Mouse (Mus musculus): ENCODE measurements at regions not wholly inside any gene's neighbourhood (a gene's known extent, or its start where the extent isn't known, plus 50 kb on each side); places are given as distances from the start of the nearest gene placed in this dataset.
A peak's percentile ranks its signal among the peaks of the same experiment; 100 is the strongest.

DNA sequence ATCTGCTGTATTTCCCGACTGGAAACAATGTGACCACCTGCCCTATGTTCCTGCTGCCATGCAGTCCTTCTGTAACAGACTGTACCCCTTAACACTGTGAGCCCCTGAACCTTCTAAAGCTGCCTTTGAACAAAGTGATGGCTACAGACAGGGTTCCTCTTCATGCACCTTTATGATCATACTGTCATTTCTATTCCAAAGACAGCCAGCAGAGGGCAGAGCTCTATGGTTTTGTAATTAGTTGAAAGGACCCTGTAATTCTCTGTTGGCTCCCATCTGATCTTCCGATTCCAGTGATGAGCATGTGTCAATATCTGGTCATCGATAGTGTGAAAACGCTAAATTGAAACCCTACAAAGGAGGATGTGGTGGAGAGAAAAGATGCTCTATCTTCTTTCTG, 99.1 kb upstream of the Nckap5 start:
- peak; percentile 69 for TF ChIP-seq CTCF (IDR thresholded peaks at IDR 0.05; ENCODE audit: low read depth)
- ATAC-seq, result no peak
- WGBS, result 68% methylated on average over 4 of the region's 4 CpGs
- Histone ChIP-seq H3K9me3 (ENCODE audit: control insufficient read depth) (no peaks in the 10 kb centered on the region), H3K27me3 (replicated peaks; ENCODE audit: control insufficient read depth, insufficient read depth, low read length) (no peaks in the 10 kb centered on the region), H3K4me2 (replicated peaks; ENCODE audit: low read depth) (no peak overlapping the region), H3K36me3 (ENCODE audit: control insufficient read depth, insufficient read depth) (no peaks in the 10 kb centered on the region), H3K27ac (ENCODE audit: low read depth, low read length) (no peak overlapping the region), H3K4me3 (ENCODE audit: low read depth, low read length) (no peak overlapping the region), H3K9ac (ENCODE audit: low read depth, low read length) (no peak overlapping the region), H3K4me1 (replicated peaks; ENCODE audit: control insufficient read depth, insufficient read depth, low read length) (no peaks in the 10 kb centered on the region)

DNA sequence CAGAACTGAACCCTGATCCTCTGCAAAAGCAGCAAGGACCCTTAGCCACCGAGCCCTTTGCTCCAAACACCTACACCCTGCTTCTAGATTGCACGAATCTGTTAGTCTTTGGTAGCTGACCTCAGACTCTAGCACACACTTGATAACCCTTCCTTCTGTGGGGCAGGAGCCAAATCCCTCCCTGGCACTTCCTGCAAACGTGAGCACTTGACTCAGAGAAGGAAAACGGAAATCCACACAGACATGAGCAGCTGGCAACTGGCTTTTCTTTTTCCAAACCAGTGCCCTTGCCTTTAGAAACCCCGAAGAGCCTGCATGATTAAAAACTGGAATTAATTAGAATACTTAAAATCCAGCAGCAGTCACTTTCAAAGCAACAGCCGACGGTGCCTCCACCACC, 97.6 kb upstream of the Nckap5 start:
- WGBS, result 56% methylated on average over 7 of the region's 7 CpGs
- Histone ChIP-seq H3K4me2 (replicated peaks; ENCODE audit: low read depth) (no peak overlapping the region), H3K27me3 (replicated peaks; ENCODE audit: control insufficient read depth, insufficient read depth, low read length) (no peaks in the 10 kb centered on the region), H3K9ac (ENCODE audit: low read depth, low read length) (no peak overlapping the region), H3K4me3 (ENCODE audit: low read depth, low read length) (no peak overlapping the region), H3K27ac (ENCODE audit: low read depth, low read length) (no peak overlapping the region), H3K4me1 (replicated peaks; ENCODE audit: control insufficient read depth, insufficient read depth, low read length) (no peaks in the 10 kb centered on the region), H3K9me3 (ENCODE audit: control insufficient read depth) (no peaks in the 10 kb centered on the region), H3K36me3 (ENCODE audit: control insufficient read depth, insufficient read depth) (no peaks in the 10 kb centered on the region)
- TF ChIP-seq CTCF (IDR thresholded peaks at IDR 0.05; ENCODE audit: low read depth), result no peak
- no peak for ATAC-seq

DNA sequence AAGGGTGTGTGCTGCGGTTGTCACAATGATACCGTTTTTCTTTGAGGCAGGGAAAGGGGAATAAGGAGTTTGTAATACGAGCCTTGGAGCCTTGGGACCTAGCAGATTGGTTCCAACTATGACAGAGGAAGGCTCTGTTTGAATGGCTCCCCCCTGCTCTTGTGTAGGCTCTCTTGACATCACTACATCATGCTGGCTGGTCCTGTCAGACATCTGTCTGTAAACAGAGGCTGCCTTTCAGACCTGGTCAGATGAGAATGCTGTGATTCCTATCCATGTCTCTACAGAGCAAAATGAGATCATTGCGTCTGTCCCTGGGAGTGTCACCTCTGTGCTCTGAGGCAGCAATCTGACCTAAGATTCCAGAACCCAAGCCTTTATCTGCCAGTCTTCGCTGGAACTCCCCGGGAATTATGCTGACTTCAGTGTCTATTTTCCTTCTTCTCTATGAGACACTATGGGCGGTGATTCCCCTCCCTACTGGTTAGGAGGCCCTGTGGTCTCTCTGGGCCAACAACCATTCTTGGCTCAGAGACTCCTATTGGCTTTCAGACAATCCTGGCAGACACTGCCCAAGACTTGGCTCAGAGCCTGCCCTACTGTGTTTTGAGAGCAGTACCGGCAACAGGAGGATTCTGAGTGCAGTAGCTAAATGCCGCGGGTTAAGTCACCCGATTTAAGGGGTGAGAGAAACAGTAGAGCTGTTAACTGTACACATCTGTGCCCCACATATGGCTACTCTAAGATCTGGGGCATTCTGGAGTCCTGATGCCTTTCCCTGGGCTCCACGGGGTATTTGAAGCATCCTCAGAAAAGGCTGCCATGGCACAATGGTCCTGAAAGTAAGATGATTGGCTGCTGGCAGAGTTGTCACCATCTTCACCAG, 94.8 kb upstream of the Nckap5 start:
- ATAC-seq, result no peak
- Histone ChIP-seq H3K4me1 (replicated peaks; ENCODE audit: control insufficient read depth, insufficient read depth, low read length) (no peaks in the 10 kb centered on the region), H3K9ac (ENCODE audit: low read depth, low read length) (no peak overlapping the region), H3K9me3 (ENCODE audit: control insufficient read depth) (no peaks in the 10 kb centered on the region), H3K36me3 (ENCODE audit: control insufficient read depth, insufficient read depth) (no peaks in the 10 kb centered on the region), H3K27me3 (replicated peaks; ENCODE audit: control insufficient read depth, insufficient read depth, low read length) (no peaks in the 10 kb centered on the region), H3K4me2 (replicated peaks; ENCODE audit: low read depth) (no peak overlapping the region), H3K4me3 (ENCODE audit: low read depth, low read length) (no peak overlapping the region), H3K27ac (ENCODE audit: low read depth, low read length) (no peak overlapping the region)
- TF ChIP-seq CTCF (IDR thresholded peaks at IDR 0.05; ENCODE audit: low read depth), result no peak
- WGBS, result 61% methylated on average over 12 of the region's 12 CpGs

GRCm38 (mm10) chr1:126923981-126924380, 93.4 kb upstream of the Nckap5 start:
- Histone ChIP-seq H3K4me1 (replicated peaks; ENCODE audit: control insufficient read depth, insufficient read depth, low read length) (no peaks in the 10 kb centered on the region), H3K27ac (ENCODE audit: low read depth, low read length) (no peak overlapping the region), H3K4me3 (ENCODE audit: low read depth, low read length) (no peak overlapping the region), H3K27me3 (replicated peaks; ENCODE audit: control insufficient read depth, insufficient read depth, low read length) (no peaks in the 10 kb centered on the region), H3K36me3 (ENCODE audit: control insufficient read depth, insufficient read depth) (no peaks in the 10 kb centered on the region), H3K9me3 (ENCODE audit: control insufficient read depth) (no peaks in the 10 kb centered on the region), H3K4me2 (replicated peaks; ENCODE audit: low read depth) (no peak overlapping the region), H3K9ac (ENCODE audit: low read depth, low read length) (no peak overlapping the region)
- WGBS, result 75% methylated on average over 4 of the region's 4 CpGs
- no peak for TF ChIP-seq CTCF (IDR thresholded peaks at IDR 0.05; ENCODE audit: low read depth)
- no peak for ATAC-seq

GRCm38 (mm10) chr1:126922231-126922630, 91.6 kb upstream of the Nckap5 start:
- 87% methylated on average over 4 of the region's 4 CpGs for WGBS

GRCm38 (mm10) chr1:126918876-126919275, 88.3 kb upstream of the Nckap5 start:
- no peaks in the 10 kb centered on the region for H3K36me3 ChIP-seq (ENCODE audit: control insufficient read depth, insufficient read depth)
- H3K4me1 ChIP-seq (replicated peaks; ENCODE audit: control insufficient read depth, insufficient read depth, low read length), result no peaks in the 10 kb centered on the region
- H3K27ac ChIP-seq (ENCODE audit: low read depth, low read length), result no peak overlapping the region
- no peak overlapping the region for H3K9ac ChIP-seq (ENCODE audit: low read depth, low read length)
- H3K4me2 ChIP-seq (replicated peaks; ENCODE audit: low read depth), result no peak overlapping the region
- H3K4me3 ChIP-seq (ENCODE audit: low read depth, low read length), result no peak overlapping the region
- 48% methylated on average over 1 of the region's 1 CpGs for WGBS
- no peaks in the 10 kb centered on the region for H3K9me3 ChIP-seq (ENCODE audit: control insufficient read depth)
- no peak for ATAC-seq
- no peaks in the 10 kb centered on the region for H3K27me3 ChIP-seq (replicated peaks; ENCODE audit: control insufficient read depth, insufficient read depth, low read length)
- TF ChIP-seq CTCF (IDR thresholded peaks at IDR 0.05; ENCODE audit: low read depth), result no peak

More at GRCm38 (mm10) chr1:126922231-126922630, 91.6 kb upstream of the Nckap5 start:
- TF ChIP-seq CTCF (IDR thresholded peaks at IDR 0.05; ENCODE audit: low read depth), result no peak
- Histone ChIP-seq H3K4me2 (replicated peaks; ENCODE audit: low read depth) (no peak overlapping the region), H3K4me3 (ENCODE audit: low read depth, low read length) (no peak overlapping the region), H3K9me3 (ENCODE audit: control insufficient read depth) (no peaks in the 10 kb centered on the region), H3K27me3 (replicated peaks; ENCODE audit: control insufficient read depth, insufficient read depth, low read length) (no peaks in the 10 kb centered on the region), H3K36me3 (ENCODE audit: control insufficient read depth, insufficient read depth) (no peaks in the 10 kb centered on the region), H3K4me1 (replicated peaks; ENCODE audit: control insufficient read depth, insufficient read depth, low read length) (no peaks in the 10 kb centered on the region), H3K9ac (ENCODE audit: low read depth, low read length) (no peak overlapping the region), H3K27ac (ENCODE audit: low read depth, low read length) (no peak overlapping the region)
- ATAC-seq, result no peak

Data from intestine, postnatal 0 days (tissue).